Mouse (Mus musculus): Measurements from ENCODE around the gene Ints11. TPM values are rescaled to one million over a fixed set of nuclear protein-coding genes. Genes with fewer than 3 reads are reported as not detected.

Gene Ints11
- polyA plus RNA-seq, 1 experiment from 2014 or later, result 79.3 TPM

DNA sequence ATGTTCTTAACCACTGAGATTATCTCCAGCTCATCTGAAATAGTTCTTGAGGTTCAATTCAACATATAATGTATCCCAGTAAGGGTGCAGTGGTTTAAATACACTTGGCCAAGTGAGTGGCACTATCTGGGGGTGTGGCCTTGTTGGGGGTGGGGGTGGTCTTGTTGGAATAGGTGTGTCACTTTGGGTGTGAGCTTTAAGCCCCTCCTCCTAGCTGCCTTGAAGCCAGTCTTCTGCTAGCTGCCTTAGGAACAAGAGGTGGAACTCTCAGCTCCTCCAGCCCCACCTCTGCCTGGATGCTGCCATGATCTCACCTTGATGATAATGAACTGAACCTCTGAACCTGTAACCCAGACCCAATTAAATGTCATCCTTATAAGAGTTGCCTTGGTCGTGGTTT is 62.7 kb downstream of the Ints11 start:
- ATAC-seq (replicated peaks; ENCODE audit: low FRiP score) (no peak), DNase-seq (ENCODE audit: low spot score) (no peak)
- WGBS, result 74% methylated on average over 1 of the region's 1 CpGs

More for the DNA sequence above, 62.7 kb downstream of the Ints11 start:
- Histone ChIP-seq H3K27me3 (replicated peaks; ENCODE audit: control insufficient read depth, insufficient read depth, low read length) (no peaks in the 10 kb centered on the region), H3K4me3 (ENCODE audit: low read depth, low read length) (no peak overlapping the region), H3K36me3 (ENCODE audit: control insufficient read depth, insufficient read depth, low read length) (no peaks in the 10 kb centered on the region), H3K4me2 (no peak overlapping the region), H3K27ac (ENCODE audit: low read depth, low read length) (no peak overlapping the region), H3K9ac (ENCODE audit: low read depth, low read length) (no peak overlapping the region), H3K9me3 (ENCODE audit: control insufficient read depth, low read length) (no peaks in the 10 kb centered on the region), H3K4me1 (replicated peaks; ENCODE audit: control insufficient read depth, insufficient read depth, low read length) (no peaks in the 10 kb centered on the region)

Small RNAs within 50 kb of the gene (microRNA-seq; reads per million reads assigned to microRNA genes)
- not detected for gene Gm22991 (ENCODE audit: borderline number of aligned reads)

Other genes with a start within 250 kb of the Ints11 start
- 57.9 and 64.9 TPM in 2 replicates for gene Cdk11b, start 244.7 kb upstream of the Ints11 start, polyA plus RNA-seq (2014; fragmentation: Nextera tagmentation; extraction: Ambion mirVana)
- gene Gm10563, start 224.1 kb upstream of the Ints11 start, polyA plus RNA-seq (2014; fragmentation: Nextera tagmentation; extraction: Ambion mirVana), result not detected in 2 replicates
- gene Mmp23, start 216.2 kb upstream of the Ints11 start, polyA plus RNA-seq (2014; fragmentation: Nextera tagmentation; extraction: Ambion mirVana), result 13.6 and 13.7 TPM in 2 replicates
- 10.4 and 12.2 TPM in 2 replicates for gene Mib2, start 200.3 kb upstream of the Ints11 start, polyA plus RNA-seq (2014; fragmentation: Nextera tagmentation; extraction: Ambion mirVana)
- gene Fndc10, start 175.2 kb upstream of the Ints11 start, polyA plus RNA-seq (2014; fragmentation: Nextera tagmentation; extraction: Ambion mirVana), result 0.86 and 1.4 TPM in 2 replicates
- 122 and 125 TPM in 2 replicates for gene Ssu72, start 164.7 kb upstream of the Ints11 start, polyA plus RNA-seq (2014; fragmentation: Nextera tagmentation; extraction: Ambion mirVana)
- gene Tmem240, start 134.7 kb upstream of the Ints11 start, polyA plus RNA-seq (2014; fragmentation: Nextera tagmentation; extraction: Ambion mirVana), result 0.69 and 0.70 TPM in 2 replicates
- gene Atad3a, start 108.5 kb upstream of the Ints11 start, polyA plus RNA-seq (2014; fragmentation: Nextera tagmentation; extraction: Ambion mirVana), result 156 and 161 TPM in 2 replicates
- gene Vwa1, start 94.8 kb upstream of the Ints11 start, polyA plus RNA-seq (2014; fragmentation: Nextera tagmentation; extraction: Ambion mirVana), result 1.2 and 1.3 TPM in 2 replicates
- gene Tmem88b, start 83.7 kb upstream of the Ints11 start, polyA plus RNA-seq (2014; fragmentation: Nextera tagmentation; extraction: Ambion mirVana), result 0.25 and 0.39 TPM in 2 replicates
- not detected in 2 replicates for gene Ankrd65, start 79.1 kb upstream of the Ints11 start, polyA plus RNA-seq (2014; fragmentation: Nextera tagmentation; extraction: Ambion mirVana)
- 312 and 326 TPM in 2 replicates for gene Mrpl20, start 66.7 kb upstream of the Ints11 start, polyA plus RNA-seq (2014; fragmentation: Nextera tagmentation; extraction: Ambion mirVana)
- 132 and 140 TPM in 2 replicates for gene Ccnl2, start 57.1 kb upstream of the Ints11 start, polyA plus RNA-seq (2014; fragmentation: Nextera tagmentation; extraction: Ambion mirVana)
- gene Aurkaip1, start 38.3 kb upstream of the Ints11 start, polyA plus RNA-seq (2014; fragmentation: Nextera tagmentation; extraction: Ambion mirVana), result 199 and 212 TPM in 2 replicates
- gene Mxra8, start 29.9 kb upstream of the Ints11 start, polyA plus RNA-seq (2014; fragmentation: Nextera tagmentation; extraction: Ambion mirVana), result 14.9 and 16.6 TPM in 2 replicates
- gene Dvl1, start 22.1 kb upstream of the Ints11 start, polyA plus RNA-seq (2014; fragmentation: Nextera tagmentation; extraction: Ambion mirVana), result 7.0 and 11.0 TPM in 2 replicates
- 0.22 and 0.26 TPM in 2 replicates for gene Tas1r3, start 6.2 kb upstream of the Ints11 start, polyA plus RNA-seq (2014; fragmentation: Nextera tagmentation; extraction: Ambion mirVana)
- 16.4 and 16.9 TPM in 2 replicates for gene Cptp, start 106 bp upstream of the Ints11 start, polyA plus RNA-seq (2014; fragmentation: Nextera tagmentation; extraction: Ambion mirVana)
- 48.5 and 49.1 TPM in 2 replicates for gene Pusl1, start 22.2 kb downstream of the Ints11 start, polyA plus RNA-seq (2014; fragmentation: Nextera tagmentation; extraction: Ambion mirVana)
- 16.1 and 17.9 TPM in 2 replicates for gene Acap3, start 22.3 kb downstream of the Ints11 start, polyA plus RNA-seq (2014; fragmentation: Nextera tagmentation; extraction: Ambion mirVana)
- gene Ube2j2, start 74.3 kb downstream of the Ints11 start, polyA plus RNA-seq (2014; fragmentation: Nextera tagmentation; extraction: Ambion mirVana), result 123 TPM in 2 replicates
- 56.9 and 59.0 TPM in 2 replicates for gene C1qtnf12, start 92.8 kb downstream of the Ints11 start, polyA plus RNA-seq (2014; fragmentation: Nextera tagmentation; extraction: Ambion mirVana)
- 12.1 and 13.0 TPM in 2 replicates for gene B3galt6, start 123.1 kb downstream of the Ints11 start, polyA plus RNA-seq (2014; fragmentation: Nextera tagmentation; extraction: Ambion mirVana)
- 130 TPM in 2 replicates for gene Sdf4, start 123.3 kb downstream of the Ints11 start, polyA plus RNA-seq (2014; fragmentation: Nextera tagmentation; extraction: Ambion mirVana)
- gene Tnfrsf4, start 144.3 kb downstream of the Ints11 start, polyA plus RNA-seq (2014; fragmentation: Nextera tagmentation; extraction: Ambion mirVana), result 0.85 TPM in 1 of 2 replicates, not detected in the other
- 0.92 and 1.0 TPM in 2 replicates for gene Tnfrsf18, start 156.6 kb downstream of the Ints11 start, polyA plus RNA-seq (2014; fragmentation: Nextera tagmentation; extraction: Ambion mirVana)
- gene Ttll10, start 189.9 kb downstream of the Ints11 start, polyA plus RNA-seq (2014; fragmentation: Nextera tagmentation; extraction: Ambion mirVana), result 0.12 and 0.56 TPM in 2 replicates
- 34.5 and 39.4 TPM in 2 replicates for gene 9430015G10Rik, start 240.4 kb downstream of the Ints11 start, polyA plus RNA-seq (2014; fragmentation: Nextera tagmentation; extraction: Ambion mirVana)